Mouse (Mus musculus) liver, postnatal 0 days (tissue): ENCODE results near the gene Sox6.

ENCODE experiments used
- CTCF ChIP-seq: sonication (generic); IDR thresholded peaks from 2 replicates; pipeline ENCODE4 v1.5.1; 2016; ENCODE audit warnings: antibody characterized with exemption, low read depth
- EP300 ChIP-seq: IDR thresholded peaks from 2 replicates; pipeline ENCODE4 v1.6.1; 2016; ENCODE audit warnings: antibody characterized with exemption, low read depth, mild to moderate bottlenecking

- TF ChIP-seq CTCF (no peak), EP300 (no peak)
These were observed 170.9 kb downstream of the Sox6 start for GRCm38 (mm10) chr7:115867518-115868270.
